Mouse (Mus musculus) c-Kit-positive CD71-positive TER-119-negative erythroid progenitor cells, embryonic 14.5 days (primary cell): Measurements from ENCODE around the gene Tmem19.
A peak's percentile ranks its signal among the peaks of the same experiment; 100 is the strongest.

Experiments used
- DNase-seq: peaks from one replicate; pipeline ENCODE4 v3.0.0-alpha.2; 2013; ENCODE audit warnings: low read depth

The Tmem19 gene

DNA sequence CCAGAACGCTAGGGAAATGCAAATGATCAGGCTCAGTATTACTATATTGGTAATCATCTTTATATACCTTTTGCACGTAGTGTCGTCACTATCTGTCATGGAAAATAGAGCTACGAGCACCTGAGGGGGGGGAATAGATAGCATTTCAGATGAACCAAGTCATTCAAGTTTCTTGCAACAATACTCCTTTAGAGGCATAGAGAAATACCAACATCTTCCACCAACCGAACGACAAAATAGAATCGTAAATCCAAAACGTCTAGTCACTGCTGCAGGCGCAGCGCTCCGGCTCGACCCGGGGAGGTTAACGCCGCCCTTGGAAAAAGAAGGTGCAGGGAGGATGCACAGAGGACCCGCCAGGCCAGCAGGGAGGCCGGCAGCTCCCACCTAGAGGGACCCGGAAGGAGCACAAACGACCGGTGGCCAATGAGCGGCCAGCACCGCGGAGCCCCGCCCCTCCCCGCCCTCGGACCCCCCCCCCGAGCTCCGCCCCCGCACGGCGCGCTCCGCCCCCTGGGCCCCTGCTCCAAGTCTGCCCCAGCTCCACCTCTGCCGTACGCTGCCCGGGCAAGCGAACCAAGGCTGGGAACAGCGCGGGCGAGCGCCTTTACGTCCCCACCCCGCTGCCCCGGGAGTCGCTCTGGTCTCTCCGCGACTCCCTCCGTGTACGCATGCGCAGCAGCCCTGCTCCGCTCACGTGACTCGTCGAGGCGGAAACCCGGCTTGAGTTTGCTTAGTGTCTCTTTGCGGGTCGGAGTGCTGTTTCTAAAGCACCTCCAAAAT, at the start of gene Tmem19:
Gene Tmem19, minus strand, starts transcription at position 662 of the 783 bp plus-strand sequence.
- peak; percentile 96 for DNase-seq

DNA sequence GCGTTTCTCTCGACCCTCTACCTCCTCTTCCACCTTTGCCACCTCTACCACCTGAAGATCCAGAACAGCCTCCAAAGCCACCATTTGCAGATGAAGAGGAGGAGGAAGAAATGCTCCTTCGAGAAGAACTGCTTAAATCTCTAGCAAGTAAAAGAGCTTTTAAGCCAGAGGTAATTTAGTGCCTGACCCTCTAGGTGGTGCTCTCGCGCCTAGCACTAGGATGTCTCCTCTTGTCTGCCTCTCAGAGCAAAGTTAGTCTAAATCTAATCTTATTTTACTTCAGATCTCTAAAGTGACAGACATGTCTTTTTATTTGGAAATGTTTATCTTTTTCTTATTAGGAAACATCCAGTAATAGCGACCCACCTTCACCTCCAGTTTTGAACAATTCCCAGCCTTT, 44.1 kb upstream of the Tmem19 start:
- DNase-seq = peak; percentile 51

DNA sequence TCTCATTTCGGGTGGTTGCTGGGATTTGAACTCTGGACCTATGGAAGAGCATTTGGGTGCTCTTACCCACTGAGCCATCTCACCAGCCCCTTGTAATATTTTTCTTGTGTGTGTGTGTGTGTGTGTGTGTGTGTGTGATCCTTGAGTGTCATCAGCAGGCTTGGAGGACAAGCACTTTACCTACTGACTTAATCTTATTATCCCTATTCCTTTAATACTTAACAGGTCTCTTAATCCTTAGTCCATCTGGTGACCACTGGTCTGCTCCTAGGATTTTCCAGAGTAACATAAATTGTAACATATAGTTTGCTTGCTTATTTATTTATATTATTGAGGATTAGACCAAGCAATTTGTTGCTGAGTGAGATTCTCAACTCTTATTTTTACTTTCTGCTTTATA, 29.6 kb upstream of the Tmem19 start:
- DNase-seq = no peak

DNA sequence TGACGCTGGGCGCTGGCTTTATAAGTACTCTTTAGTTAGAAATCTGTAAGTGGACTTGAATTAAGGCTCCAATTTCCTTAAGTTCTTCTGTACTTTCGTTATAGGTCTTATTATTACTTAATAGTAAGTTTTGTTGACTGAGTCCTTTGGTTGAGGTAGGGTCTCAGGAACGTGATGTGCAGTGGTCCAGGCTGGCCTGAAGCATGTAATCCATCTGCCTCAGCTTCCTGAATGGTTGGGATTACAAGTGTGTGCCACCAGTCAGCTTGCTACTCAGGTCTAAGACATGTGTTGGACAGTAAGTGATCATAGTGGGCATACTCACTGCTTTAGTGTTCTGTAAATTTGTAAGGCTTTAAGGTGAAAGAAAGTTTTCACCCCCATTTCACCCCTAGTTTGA, 28.8 kb upstream of the Tmem19 start:
- no peak for DNase-seq

DNA sequence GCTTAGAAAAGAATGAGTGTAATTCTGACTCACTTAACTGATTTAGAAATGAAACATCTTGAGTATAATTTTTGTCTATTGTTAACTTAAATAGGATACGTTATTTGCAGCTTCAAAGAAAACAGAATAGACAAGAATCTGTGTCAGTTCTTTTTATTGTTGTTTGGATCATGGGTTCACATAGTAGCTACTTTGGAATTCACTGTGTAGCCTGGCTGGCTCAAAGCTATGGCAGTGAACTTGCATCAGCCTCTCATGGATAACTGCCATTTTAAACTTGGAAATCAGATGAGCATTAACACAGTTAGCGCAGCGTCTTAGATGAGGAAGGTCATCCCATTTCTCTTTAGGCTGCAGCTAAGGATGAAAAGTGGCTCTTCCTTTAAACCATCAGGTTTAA, 25.6 kb upstream of the Tmem19 start:
- no peak for DNase-seq

DNA sequence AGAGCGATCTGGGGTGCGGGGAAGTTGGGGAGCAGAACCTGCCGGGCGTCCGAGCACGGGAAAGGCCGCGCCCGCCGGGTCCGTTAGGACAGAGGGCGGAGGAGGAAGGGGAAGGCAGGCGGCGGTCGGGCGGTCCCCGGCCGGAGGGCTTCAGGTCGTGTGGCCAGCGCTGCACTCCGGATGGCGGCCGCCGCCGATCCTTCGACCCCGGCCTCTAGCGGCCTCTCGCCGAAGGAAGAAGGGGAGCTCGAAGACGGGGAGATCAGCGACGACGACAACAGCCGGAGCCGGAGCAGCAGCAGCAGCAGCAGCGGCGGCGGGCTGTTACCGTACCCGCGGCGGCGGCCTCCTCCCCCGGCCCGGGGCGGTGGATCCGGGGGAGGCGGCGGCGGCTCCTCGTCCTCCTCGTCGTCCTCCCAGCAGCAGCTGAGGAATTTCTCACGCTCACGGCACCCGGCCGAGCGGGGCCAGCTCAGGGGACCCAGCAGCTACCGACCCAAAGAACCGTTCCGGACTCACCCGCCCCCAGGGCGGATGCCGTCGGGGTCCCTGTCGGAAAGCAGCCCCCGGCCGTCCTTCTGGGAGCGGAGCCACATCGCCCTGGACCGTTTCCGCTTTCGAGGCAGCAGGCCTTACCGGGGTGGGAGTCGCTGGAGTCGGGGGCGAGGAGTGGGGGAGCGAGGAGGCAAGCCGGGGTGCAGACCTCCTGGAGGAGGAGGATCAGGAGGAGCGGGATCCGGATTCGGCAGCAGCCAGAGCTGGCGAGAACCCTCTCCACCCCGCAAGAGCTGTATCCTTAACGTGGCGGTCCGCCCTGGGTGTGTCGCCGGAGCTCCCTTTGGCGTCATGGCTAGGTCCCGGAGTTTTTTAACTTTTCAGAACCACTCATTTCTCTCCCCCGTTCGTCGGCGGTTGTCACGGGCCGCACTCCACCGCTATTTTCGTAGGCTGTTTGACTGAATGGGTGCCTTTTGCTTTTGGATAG, 23.0 kb upstream of the Tmem19 start:
- peak; percentile 57 for DNase-seq

DNA sequence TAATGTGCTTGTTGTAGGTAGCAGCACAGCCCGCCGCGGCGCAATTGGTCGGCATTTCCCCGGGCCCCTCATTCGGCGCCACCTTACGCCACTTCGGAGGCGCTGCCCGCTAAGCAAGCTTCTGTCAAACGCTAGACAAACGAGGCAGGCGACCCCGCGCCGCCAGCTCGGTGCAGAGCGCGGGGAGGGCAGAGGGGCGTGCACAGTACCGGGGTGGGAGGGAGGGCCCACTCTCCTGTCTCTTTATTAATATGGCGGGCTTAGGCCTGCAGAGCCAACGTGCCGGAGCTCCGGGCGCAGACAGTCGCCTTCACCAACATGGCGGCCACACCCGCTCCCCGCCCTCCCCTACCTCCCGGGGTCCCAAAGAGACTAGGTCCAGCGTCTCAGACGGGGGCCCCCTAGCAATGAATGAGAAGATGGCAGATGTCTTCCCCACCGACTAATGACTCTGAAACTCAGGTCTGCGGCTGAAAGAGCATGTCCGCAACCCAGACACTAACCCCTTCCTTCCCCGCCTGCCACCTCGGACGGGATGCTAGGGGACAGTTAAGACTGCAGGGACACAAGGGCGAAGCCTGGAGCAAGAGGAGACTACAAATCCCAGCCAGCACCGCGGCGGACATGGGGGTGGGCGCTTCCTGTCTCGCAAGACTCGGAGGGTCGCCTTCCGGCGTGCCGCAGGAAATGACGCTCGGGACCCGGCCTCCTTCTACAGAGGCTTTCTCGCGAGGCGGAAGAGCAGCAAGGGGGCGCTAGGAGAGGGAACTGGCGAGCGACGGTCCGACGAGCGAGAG, 22.1 kb upstream of the Tmem19 start, which contains the start of the genes Thap2 and Zfc3h1:
Gene Thap2, minus strand, starts transcription at position 223 of the 797 bp plus-strand sequence.
Gene Zfc3h1, plus strand, starts transcription at position 739 of the 797 bp plus-strand sequence.
- peak; percentile 97 for DNase-seq

DNA sequence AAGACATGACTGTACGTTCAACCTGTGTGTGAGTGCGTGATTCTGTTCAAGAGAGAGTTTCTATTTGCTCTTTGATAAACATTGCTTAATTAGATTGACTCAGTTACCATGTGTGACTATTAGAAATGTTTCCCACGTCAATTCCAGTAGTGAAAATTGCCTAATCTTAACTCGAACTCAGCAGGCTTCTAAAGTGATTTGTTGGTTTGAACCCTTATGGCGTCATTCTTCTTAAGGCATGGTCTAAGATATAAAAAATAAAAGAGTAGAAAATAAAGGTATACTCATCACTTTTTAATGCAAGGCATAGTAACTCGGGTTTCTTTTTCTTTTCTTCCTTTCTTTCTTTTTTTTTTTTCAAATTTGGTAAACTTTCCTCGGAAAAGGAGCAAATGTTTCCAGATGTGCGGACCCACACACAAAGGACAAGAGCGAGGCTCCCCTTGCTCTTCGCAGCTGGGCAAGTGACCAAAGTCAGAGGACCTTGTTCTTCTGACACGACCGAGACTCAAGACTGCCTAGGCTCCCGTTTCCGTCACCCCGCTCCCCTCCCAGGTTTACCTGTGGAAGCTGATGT, 21.4 kb upstream of the Tmem19 start:
- DNase-seq = peak; percentile 40

DNA sequence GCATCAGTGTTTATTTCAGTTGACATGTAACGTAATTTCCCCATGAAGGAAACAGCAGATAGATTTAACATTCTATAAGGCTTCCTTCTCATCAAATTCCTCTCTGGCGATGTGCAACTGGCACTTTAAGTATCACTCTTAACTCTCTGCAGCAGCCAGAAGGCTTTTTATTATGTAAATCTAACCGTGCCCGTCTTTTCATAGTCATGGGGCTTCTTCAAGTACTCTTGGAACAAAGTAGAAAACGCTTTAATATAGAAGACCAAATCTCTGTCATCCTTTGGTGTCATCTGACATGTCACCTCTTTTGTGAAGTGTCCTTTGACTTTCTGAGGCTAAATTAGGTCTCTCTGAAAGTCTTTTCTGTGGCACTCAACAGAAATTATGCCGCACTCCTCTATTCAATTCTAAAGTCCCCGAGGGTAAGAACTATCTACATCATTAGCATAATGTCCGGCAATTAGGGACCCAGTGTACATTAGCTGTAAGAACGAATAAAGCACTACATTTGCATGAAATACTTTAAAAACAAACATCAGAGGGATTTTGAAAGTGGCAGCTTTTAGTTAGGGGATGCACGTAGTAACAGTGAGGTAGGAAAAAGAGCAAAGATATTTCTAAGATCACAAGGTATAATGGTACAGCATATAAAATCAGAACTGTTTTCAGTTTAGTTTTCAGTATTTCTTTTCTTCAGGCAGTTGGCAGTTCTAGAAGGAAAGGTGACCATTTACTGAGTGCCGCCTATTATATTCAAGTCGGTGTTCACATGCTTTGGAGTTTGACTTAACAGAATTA, 20.7 kb upstream of the Tmem19 start:
- DNase-seq = no peak

DNA sequence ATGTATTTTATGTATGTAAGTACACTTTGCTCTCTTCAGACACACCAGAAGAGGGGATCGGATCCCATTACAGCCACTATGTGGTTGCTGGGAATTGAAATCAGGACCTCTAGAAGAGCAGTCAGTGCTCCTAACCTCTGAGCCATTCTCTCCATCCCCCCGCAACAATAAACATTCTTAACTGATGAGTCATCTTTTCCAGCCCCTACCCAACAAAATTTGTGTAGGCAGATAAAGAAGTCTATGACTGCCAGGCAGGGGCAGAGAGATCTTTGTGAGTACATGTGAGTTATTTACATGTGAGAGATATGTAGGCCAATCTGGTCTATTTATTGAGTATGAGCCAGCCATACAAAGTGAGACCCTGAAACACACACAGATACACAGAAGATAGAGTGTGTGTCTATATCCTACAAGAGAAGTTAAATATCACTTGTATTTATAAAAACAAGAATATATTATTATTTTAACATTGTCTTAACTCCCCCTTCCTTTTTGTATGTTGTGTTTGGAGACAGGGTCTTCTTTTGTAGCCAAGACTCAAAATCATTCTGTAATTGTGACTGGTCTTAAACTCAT, 19.3 kb upstream of the Tmem19 start:
- DNase-seq = no peak

DNA sequence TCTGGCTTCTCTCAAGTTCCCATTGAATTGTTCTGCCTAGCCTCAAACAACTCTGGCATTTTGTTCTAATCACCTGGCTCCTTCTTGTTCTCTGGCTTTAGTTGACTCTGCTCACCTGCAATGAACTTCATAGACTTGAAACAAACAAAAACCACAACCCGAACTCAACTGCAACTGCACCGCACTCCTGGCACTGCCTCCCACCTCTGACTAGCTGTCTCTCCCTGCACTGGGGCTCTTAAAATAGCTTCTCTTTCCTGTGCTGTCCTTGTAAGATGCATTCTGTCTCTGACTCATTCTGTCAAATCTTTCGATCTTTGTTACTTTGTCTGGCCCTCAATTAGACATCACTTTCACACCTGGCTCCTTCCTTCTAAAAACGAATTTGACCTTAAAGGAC, 850 bp upstream of the Tmem19 start:
- no peak for DNase-seq

DNA sequence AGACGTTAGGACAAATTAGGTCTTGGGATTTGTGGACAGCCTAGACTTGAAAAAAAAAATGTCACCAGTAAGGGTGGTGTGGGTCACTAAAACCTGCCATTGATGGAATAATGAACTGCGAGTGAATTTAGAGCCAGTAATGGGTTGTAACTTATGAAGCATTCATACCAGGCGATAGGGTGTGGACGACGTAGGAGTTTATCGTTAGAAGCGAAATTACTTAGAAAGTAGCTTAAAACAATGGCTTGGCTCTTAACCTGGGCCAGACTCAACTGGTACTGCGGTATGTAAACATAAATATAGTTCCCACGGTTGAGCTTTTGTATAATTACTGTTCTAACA, 293 bp upstream of the Tmem19 start:
- DNase-seq = no peak

DNA sequence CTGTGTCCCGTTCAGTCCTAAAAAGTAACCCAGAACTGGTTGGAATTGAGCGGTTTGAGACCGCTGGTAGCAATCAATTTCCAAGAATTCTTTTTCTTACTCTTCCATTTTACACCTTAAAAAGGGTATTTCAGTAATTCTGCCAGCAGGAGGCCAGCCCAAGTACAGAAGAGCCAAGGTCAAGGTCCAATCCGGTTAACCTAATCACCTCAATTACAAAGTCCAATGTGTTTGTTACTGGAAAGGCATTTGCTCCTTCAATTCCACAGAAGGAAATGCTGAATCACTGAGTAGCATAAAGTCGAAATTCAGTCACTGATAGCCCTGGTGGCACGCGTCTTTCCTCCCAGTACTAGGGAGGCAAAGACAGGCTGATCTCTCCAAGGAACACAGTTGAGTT, 3.2 kb downstream of the Tmem19 start:
- DNase-seq = no peak

DNA sequence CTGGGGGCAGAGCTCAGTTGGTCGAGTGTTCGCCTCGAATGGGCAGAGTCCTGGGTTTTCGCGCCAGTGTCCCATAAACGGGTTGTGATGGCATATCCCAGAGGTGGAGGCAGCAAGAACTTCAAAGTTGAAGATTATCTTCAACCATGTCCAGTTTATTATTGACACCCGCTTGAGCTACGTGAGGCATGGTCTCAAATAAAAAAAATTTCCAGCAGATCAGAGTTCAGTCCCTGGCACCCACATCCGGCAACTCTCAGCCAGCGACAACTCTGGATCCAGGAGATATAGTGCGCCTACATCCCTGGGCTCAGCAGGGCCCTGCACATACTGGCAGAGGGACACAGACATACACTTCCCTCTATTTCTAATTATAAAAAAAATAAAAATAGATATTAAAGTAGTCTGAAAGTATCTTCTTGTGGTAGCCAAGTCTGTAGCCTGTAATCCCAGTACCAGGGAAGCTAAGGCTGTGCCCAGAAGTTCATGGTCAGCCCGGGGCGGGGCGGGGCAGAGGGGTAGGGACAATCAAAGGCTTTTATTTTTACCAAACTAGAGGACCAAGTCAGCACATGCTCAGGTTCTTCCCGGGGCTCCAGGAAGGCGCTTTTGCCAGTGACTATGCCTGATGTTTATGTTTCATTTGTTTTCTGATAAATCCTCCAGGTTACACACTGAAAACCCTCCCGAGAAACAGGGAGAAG, 3.9 kb downstream of the Tmem19 start:
- no peak for DNase-seq

DNA sequence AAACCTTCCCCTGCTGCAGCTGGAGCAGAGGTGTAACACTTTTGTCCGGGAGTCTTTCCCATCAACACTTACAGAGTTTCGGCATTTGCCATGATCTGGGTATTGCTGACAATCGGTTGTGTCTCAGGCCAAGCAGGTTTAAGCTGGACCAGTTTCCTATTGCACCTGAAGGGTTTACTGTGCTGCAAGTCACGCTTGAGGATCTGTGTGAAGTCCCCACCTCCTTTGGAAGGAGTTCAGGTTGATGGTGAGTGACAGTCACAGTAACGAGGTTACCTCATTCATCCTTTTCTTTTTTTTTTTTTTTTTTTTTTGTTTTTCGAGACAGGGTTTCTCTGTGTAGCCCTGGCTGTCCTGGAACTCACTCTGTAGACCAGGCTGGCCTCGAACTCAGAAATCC, 6.2 kb downstream of the Tmem19 start:
- DNase-seq = no peak

DNA sequence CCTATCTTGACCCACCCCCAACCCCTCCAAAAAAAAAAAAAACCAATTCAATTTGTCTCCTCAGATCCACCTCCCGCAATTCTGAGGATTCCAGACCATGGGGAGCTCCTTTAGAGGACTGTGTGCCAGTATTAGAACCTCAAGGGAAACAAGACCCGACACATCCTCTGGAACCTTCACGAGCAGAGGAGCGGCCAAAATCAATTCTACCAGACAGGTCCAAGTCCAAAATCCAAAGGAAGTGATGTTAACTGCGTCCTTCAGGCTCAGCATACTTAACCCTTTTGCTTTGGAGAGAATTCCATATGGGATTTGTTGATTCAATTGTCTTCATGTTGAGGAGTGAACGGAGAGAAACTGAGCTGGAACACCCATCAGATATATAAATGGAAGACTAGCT, 7.3 kb downstream of the Tmem19 start:
- no peak for DNase-seq

DNA sequence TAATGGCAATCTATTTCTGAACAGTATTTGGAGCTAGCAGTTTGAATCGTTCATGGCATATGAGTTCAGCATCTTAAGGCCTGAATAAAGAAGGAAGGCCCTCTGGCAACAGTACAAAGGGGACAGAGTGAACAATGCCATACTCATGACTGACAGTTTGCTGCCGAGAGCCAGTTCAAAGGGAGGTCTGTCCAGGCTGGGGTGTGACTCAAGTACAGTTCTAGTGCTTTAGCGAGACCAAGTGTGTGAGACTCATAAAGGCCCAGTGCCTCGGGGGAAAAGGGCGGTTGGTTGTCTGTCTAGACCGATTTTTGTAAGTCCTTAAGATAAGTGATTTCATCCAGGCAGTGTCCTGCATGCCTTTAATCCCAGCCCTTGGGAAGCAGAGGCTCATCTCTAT, 7.7 kb downstream of the Tmem19 start:
- no peak for DNase-seq

DNA sequence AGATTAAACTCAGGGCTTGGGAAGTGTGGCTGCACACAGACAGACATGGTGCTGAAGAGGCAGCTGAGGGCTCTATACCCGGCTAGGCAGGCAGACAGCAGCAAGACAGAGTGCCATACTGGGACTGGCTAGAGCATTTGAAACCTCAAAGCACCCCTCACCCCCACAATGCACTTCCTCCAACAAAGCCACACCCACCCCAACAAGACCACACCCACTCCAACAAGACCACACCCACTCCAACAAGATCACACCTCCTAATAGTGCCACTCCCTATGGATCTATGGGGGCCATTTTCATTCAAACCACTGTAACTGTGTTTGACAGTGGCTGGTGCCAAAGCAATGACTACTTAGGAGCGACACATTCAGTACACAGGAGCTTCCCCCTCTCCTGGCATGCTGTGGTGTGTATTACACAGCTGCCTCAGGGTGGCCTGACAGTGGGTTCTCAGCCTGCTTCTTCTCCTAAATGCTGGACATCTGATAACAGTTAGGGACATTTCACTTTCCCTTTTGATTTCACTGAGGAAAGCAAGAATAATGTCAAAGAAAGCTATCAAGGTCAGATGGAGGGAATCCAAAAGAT, 11.4 kb downstream of the Tmem19 start:
- no peak for DNase-seq

DNA sequence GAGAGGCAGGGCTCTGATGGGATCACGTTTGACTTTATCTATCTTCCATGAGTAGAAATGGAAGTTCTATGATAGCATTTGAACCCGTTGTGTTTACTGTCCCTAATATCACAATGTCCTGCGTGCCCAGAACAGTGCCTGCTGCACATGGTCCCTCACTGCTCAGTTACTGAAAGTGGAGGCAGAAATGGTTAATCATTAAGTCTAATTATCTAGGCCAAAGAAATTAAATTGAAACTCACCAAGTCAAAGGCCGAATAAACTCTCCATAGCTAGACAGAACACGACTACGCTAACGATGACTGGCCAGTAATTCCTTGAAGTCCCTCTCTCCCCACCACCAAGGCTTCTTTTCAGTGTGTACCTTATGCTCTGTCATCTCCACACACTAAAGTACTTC, 12.8 kb downstream of the Tmem19 start:
- no peak for DNase-seq

DNA sequence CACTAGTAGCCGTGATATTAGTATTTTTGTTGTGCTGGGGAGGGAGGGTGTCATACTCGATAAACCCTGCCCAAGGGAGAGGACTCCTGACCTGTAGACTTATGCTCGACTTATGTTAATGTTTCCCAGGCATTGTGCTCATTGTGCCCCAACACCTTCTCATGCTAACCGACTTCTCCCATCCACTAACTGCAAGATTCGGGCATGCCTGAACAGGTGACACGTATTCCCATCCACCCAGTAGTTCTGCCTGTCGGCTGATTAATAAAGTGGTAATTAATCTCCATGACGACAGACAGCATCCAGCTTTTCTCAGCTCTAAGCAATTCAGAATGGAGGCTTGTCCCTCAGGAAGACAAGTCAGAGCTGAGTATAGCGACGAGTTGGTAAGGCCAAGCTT, 13.3 kb downstream of the Tmem19 start:
- DNase-seq = no peak
